Mouse (Mus musculus) intestine, embryonic 16.5 days (tissue): ENCODE results near the gene Fdx1l. TPM values are rescaled to one million over a fixed set of nuclear protein-coding genes. Genes with fewer than 3 reads are reported as not detected.

Source experiments
- ATAC-seq: fragments of 200-750 bp; cut with Nextera tagmentation; 2 replicates; pipeline ENCODE4 v1.8.0; 2017; ENCODE audit warnings: moderate TSS enrichment, moderate library complexity
- H3K27ac ChIP-seq: fragments of 300-500 bp; sonication (generic); 2 replicates; pipeline ENCODE4 v1.5.1; 2014; ENCODE audit warnings: mild to moderate bottlenecking, low read length
- H3K27me3 ChIP-seq: fragments of 300-500 bp; sonication (generic); replicated peaks from 2 replicates; pipeline ENCODE4 v1.6.1; 2014; ENCODE audit warnings: low read length, control low read depth, mixed read lengths; ENCODE audit not compliant: control insufficient read depth, insufficient read depth
- H3K36me3 ChIP-seq: fragments of 300-500 bp; sonication (generic); 2 replicates; pipeline ENCODE4 v1.6.1; 2014; ENCODE audit warnings: low read length, control low read depth; ENCODE audit not compliant: control insufficient read depth, insufficient read depth
- H3K4me1 ChIP-seq: fragments of 300-500 bp; sonication (generic); 2 replicates; pipeline ENCODE4 v1.6.1; 2014; ENCODE audit warnings: low read length, control low read depth, mixed read lengths; ENCODE audit not compliant: control insufficient read depth, insufficient read depth
- H3K4me2 ChIP-seq: fragments of 300-500 bp; sonication (generic); 2 replicates; pipeline ENCODE4 v1.6.1; 2014; ENCODE audit warnings: low read depth, low read length, control low read depth
- H3K4me3 ChIP-seq: fragments of 300-500 bp; sonication (generic); 2 replicates; pipeline ENCODE4 v1.5.1; 2014; ENCODE audit warnings: mild to moderate bottlenecking, low read length
- H3K9ac ChIP-seq: fragments of 300-500 bp; sonication (generic); 2 replicates; pipeline ENCODE4 v1.6.1; 2014; ENCODE audit warnings: low read depth, low read length
- H3K9me3 ChIP-seq: fragments of 300-500 bp; sonication (generic); 2 replicates; pipeline ENCODE4 v1.6.1; 2016; ENCODE audit warnings: low read length, control low read depth; ENCODE audit not compliant: control insufficient read depth
- WGBS: fragments of 180-500 bp; shearing (Covaris S2); extraction: QIAGEN DNeasy Blood & Tissue Kit; methylation state at CpG from one replicate; pipeline ENCODE4 v1.1.7; 2014; 5-methylcytosine and 5-hydroxymethylcytosine counted together
- microRNA counts: library from miRNA; unstranded; fragments of <30 nt; microRNA quantifications from one replicate; lab custom pipeline; 2016
- microRNA-seq: library from miRNA; unstranded; fragments of <30 nt; microRNA quantifications from one replicate; pipeline ENCODE4, GENCODE M21; 2016
- polyA plus RNA-seq: library from polyadenylated mRNA; unstranded; fragments of >200 nt; fragmentation: Nextera tagmentation; extraction: Ambion mirVana; gene quantifications from 2 replicates; pipeline ENCODE4 v1.2.1, GENCODE M21; 2015

Fdx1l gene
- polyA plus RNA-seq, 1 experiment from 2014 or later, result 69.8 TPM

DNA sequence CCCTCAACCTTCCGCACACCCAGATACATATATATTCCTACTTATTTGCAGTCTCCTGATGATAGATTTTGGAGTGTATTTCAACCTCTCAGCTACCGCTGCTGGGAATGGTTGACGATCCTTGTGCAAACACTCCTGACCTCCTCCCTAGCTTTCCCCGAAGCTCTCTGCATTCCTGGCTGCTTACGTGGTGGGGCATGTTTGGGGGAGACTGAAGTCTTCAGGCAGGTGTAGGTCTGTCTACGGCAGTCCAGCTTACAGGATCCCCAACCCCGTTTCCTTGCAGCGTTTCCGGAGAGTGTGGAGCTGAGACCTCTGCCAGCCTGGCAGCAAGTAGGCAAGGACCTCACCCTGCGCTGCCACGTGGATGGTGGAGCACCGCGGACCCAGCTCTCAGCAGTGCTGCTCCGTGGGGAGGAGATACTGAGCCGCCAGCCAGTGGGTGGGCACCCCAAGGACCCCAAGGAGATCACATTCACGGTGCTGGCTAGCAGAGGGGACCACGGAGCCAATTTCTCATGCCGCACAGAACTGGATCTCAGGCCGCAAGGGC lies 48.1 kb downstream of the Fdx1l start:
- no peak for ATAC-seq
- Histone ChIP-seq H3K9ac (no peak overlapping the region), H3K4me2 (no peak overlapping the region), H3K4me3 (no peak overlapping the region), H3K4me1 (peaks cover 14% of the 10 kb centered on the region), H3K36me3 (no peaks in the 10 kb centered on the region), H3K27me3 (peaks cover 7% of the 10 kb centered on the region), H3K27ac (no peak overlapping the region), H3K9me3 (no peaks in the 10 kb centered on the region)
- 53% methylated on average over 19 of the region's 19 CpGs for WGBS

DNA sequence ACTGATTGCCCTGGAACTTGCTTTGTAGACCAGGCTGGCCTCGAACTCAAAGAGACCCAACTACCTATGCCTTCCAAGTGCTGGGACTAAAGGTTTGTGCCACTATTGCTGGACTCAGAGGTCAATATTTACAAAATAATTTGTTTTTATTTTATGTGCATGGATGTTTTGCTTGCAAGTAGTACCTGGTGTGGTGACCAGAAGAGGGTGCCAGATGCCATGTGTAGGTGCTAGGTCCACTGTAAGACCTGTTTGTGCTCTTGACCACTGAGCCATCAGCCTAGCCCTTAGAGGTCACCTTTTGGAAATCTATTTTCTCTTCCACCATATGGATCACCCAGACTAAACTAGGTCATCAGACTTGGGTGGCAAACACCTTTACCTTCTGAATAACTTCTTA lies 50.7 kb downstream of the Fdx1l start:
- Histone ChIP-seq H3K9me3 (no peaks in the 10 kb centered on the region), H3K4me1 (no peaks in the 10 kb centered on the region), H3K9ac (no peak overlapping the region), H3K4me2 (no peak overlapping the region), H3K36me3 (no peaks in the 10 kb centered on the region), H3K27me3 (no peaks in the 10 kb centered on the region; the same call in none of the 2 replicates), H3K27ac (no peak overlapping the region), H3K4me3 (no peak overlapping the region)
- no peak for ATAC-seq
- 79% methylated on average over 1 of the region's 1 CpGs for WGBS

DNA sequence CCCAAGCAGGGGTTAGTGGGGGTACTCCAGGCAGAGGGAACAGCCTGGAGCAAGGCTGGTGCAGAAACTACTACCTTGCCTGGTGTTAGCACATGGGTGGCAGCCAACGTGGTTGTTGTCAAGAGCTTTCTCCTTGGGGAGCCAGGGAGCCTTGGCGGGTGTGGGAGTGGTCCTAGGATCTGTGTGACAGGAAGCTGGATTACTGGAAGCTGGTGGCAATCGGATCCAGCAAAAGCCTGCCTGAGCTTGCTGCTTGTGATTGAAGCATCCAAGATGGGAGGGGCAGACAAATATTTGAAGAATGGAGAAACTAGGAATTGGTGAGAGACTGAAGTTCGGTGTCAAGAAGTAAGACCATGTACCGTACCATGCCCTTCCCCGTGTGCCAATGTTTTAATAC lies 51.1 kb downstream of the Fdx1l start:
- Histone ChIP-seq H3K9me3 (no peaks in the 10 kb centered on the region), H3K27ac (no peak overlapping the region), H3K4me2 (no peak overlapping the region), H3K27me3 (no peaks in the 10 kb centered on the region), H3K4me3 (no peak overlapping the region), H3K4me1 (no peaks in the 10 kb centered on the region), H3K9ac (no peak overlapping the region), H3K36me3 (no peaks in the 10 kb centered on the region)
- WGBS, result 53% methylated on average over 6 of the region's 6 CpGs
- ATAC-seq, result no peak

DNA sequence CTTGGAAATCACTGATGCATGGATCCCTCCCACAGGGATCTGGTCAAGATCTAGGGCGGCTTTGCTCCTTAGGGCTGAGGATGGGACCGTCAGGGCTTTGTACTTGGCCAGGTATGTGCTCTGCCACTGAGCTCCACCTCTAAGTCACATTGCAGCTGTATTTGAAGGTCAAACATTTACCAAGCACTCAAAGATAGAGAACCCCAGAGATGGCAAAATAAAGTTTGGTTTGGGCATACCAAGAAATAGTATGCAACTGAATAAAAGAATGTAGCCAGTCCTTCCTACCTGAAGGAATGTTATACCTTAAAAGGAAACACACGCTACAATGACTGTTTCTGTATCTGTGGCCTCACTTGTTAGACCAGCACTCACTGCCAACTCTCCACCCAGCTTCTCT lies 52.1 kb downstream of the Fdx1l start:
- Histone ChIP-seq H3K4me2 (no peak overlapping the region), H3K36me3 (no peaks in the 10 kb centered on the region), H3K27ac (no peak overlapping the region), H3K9me3 (no peaks in the 10 kb centered on the region), H3K4me3 (no peak overlapping the region), H3K27me3 (no peaks in the 10 kb centered on the region; the same call in 1 of the 2 replicates), H3K4me1 (peaks cover 4% of the 10 kb centered on the region), H3K9ac (no peak overlapping the region)
- 84% methylated on average over 3 of the region's 3 CpGs for WGBS
- no peak for ATAC-seq

DNA sequence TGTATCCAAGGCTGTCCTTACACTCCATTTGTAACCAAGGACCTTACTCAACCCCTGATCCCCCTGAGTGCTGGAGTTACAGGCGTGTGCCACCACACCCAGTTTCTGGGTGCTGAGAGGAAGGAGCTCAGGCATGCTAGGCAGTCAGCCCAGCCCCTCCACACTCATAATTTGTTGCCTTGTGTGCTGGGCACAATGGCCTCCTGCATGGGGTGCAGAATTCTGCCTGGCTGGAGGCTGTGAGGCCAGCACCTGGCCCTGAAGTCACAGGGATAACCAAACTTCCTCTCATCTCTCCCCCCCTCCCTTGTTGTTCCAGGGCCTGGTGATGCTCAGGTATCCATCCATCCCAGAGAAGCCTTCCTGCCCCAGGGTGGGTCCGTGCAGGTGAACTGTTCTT lies 54.8 kb downstream of the Fdx1l start:
- Histone ChIP-seq H3K36me3 (no peaks in the 10 kb centered on the region), H3K27me3 (peaks cover 7% of the 10 kb centered on the region; the same call in 1 of the 2 replicates), H3K9me3 (no peaks in the 10 kb centered on the region), H3K27ac (no peak overlapping the region), H3K4me1 (peaks cover 21% of the 10 kb centered on the region), H3K4me3 (no peak overlapping the region), H3K4me2 (no peak overlapping the region), H3K9ac (no peak overlapping the region)
- ATAC-seq, result no peak
- 75% methylated on average over 2 of the region's 2 CpGs for WGBS

MicroRNAs within 50 kb of the gene (microRNA counts, 519-probe panel; counts per million panel counts)
- microRNA mmu-miR-1900 (lab: Ali Mortazavi, UCI), result 2,695 counts per million, percentile 67 among the panel's probes with 10 or more counts

Small RNA genes lying within 50 kb of the gene (microRNA-seq; reads per million reads assigned to microRNA genes)
- gene Mir1900 (not detected), gene Mir7082 (not detected)

Other genes with a start within 250 kb of the Fdx1l start
- 16.2 and 18.3 TPM in 2 replicates for gene A230050P20Rik, start 205.0 kb downstream of the Fdx1l start, polyA plus RNA-seq
- gene Angptl6, start 193.9 kb downstream of the Fdx1l start, polyA plus RNA-seq, result 10.7 and 11.2 TPM in 2 replicates
- gene Ppan, start 185.4 kb downstream of the Fdx1l start, polyA plus RNA-seq, result 79.5 and 97.6 TPM in 2 replicates
- gene Eif3g, start 175.0 kb downstream of the Fdx1l start, polyA plus RNA-seq, result 261 and 297 TPM in 2 replicates
- gene Dnmt1, start 113.7 kb downstream of the Fdx1l start, polyA plus RNA-seq, result 56.3 and 56.9 TPM in 2 replicates
- gene S1pr2, start 96.8 kb downstream of the Fdx1l start, polyA plus RNA-seq, result 24.3 and 24.4 TPM in 2 replicates
- 165 and 181 TPM in 2 replicates for gene Mrpl4, start 70.9 kb downstream of the Fdx1l start, polyA plus RNA-seq
- gene Icam1, start 57.6 kb downstream of the Fdx1l start, polyA plus RNA-seq, result 12.7 and 13.7 TPM in 2 replicates
- gene Icam4, start 44.2 kb downstream of the Fdx1l start, polyA plus RNA-seq, result 1.8 and 5.4 TPM in 2 replicates
- gene Icam5, start 41.5 kb downstream of the Fdx1l start, polyA plus RNA-seq, result 0.09 and 0.10 TPM in 2 replicates
- gene Zglp1, start 6.5 kb downstream of the Fdx1l start, polyA plus RNA-seq, result 0.51 and 1.3 TPM in 2 replicates
- gene Gm49373, start 518 bp downstream of the Fdx1l start, polyA plus RNA-seq, result 0.44 and 0.55 TPM in 2 replicates
- gene Gm38431, start 18.4 kb upstream of the Fdx1l start, polyA plus RNA-seq, result 2.5 and 2.9 TPM in 2 replicates
- 57.7 and 64.7 TPM in 2 replicates for gene Raver1, start 18.4 kb upstream of the Fdx1l start, polyA plus RNA-seq
- 17.0 and 18.1 TPM in 2 replicates for gene Tyk2, start 57.6 kb upstream of the Fdx1l start, polyA plus RNA-seq
- gene Cdc37, start 76.4 kb upstream of the Fdx1l start, polyA plus RNA-seq, result 247 and 261 TPM in 2 replicates
- gene Pde4a, start 92.1 kb upstream of the Fdx1l start, polyA plus RNA-seq, result 6.2 and 7.8 TPM in 2 replicates
- 58.1 and 59.7 TPM in 2 replicates for gene Keap1, start 165.7 kb upstream of the Fdx1l start, polyA plus RNA-seq
- 0.06 TPM in 1 of 2 replicates, not detected in the other for gene S1pr5, start 174.8 kb upstream of the Fdx1l start, polyA plus RNA-seq
- 62.1 and 62.3 TPM in 2 replicates for gene Atg4d, start 191.7 kb upstream of the Fdx1l start, polyA plus RNA-seq
- 12.3 and 13.2 TPM in 2 replicates for gene Kri1, start 214.4 kb upstream of the Fdx1l start, polyA plus RNA-seq
- 40.2 and 42.5 TPM in 2 replicates for gene Cdkn2d, start 217.8 kb upstream of the Fdx1l start, polyA plus RNA-seq
- gene Ap1m2, start 238.7 kb upstream of the Fdx1l start, polyA plus RNA-seq, result 158 and 172 TPM in 2 replicates
- 44.6 and 50.2 TPM in 2 replicates for gene Slc44a2, start 247.1 kb upstream of the Fdx1l start, polyA plus RNA-seq